Mouse (Mus musculus) intestine, embryonic 14.5 days (tissue): Measurements from ENCODE around the gene Ctsw. TPM values are rescaled to one million over a fixed set of nuclear protein-coding genes. Genes with fewer than 3 reads are reported as not detected.

ENCODE experiments used
- ATAC-seq: fragments of 200-750 bp; cut with Nextera tagmentation; replicated peaks from 2 replicates; pipeline ENCODE4 v1.8.0; 2017; ENCODE audit warnings: low read depth, moderate number of reproducible peaks, moderate TSS enrichment, moderate library complexity; ENCODE audit not compliant: low FRiP score, low TSS enrichment
- DNase-seq: peaks from one replicate; pipeline ENCODE4 v3.0.0-alpha.2; 2018; ENCODE audit warnings: low spot score
- H3K27ac ChIP-seq: fragments of 300-500 bp; sonication (generic); 2 replicates; pipeline ENCODE4 v1.5.1; 2014; ENCODE audit warnings: low read depth, mild to moderate bottlenecking, control low read depth
- H3K27me3 ChIP-seq: fragments of 300-500 bp; sonication (generic); replicated peaks from 2 replicates; pipeline ENCODE4 v1.6.1; 2014; ENCODE audit warnings: low read length, control low read depth; ENCODE audit not compliant: control insufficient read depth, insufficient read depth
- H3K36me3 ChIP-seq: fragments of 300-500 bp; sonication (generic); 2 replicates; pipeline ENCODE4 v1.6.1; 2014; ENCODE audit warnings: low read length, control low read depth; ENCODE audit not compliant: control insufficient read depth, insufficient read depth
- H3K4me1 ChIP-seq: fragments of 300-500 bp; sonication (generic); replicated peaks from 2 replicates; pipeline ENCODE4 v1.6.1; 2014; ENCODE audit warnings: low read length, control low read depth, mixed read lengths; ENCODE audit not compliant: control insufficient read depth, insufficient read depth
- H3K4me2 ChIP-seq: fragments of 300-500 bp; sonication (generic); 2 replicates; pipeline ENCODE4 v1.6.1; 2014; ENCODE audit warnings: low read length
- H3K4me3 ChIP-seq: fragments of 300-500 bp; sonication (generic); 2 replicates; pipeline ENCODE4 v1.5.1; 2014; ENCODE audit warnings: low read depth, low read length, control low read depth, mixed read lengths
- H3K9ac ChIP-seq: fragments of 300-500 bp; sonication (generic); 2 replicates; pipeline ENCODE4 v1.6.1; 2014; ENCODE audit warnings: mild to moderate bottlenecking, low read length
- H3K9me3 ChIP-seq: fragments of 300-500 bp; sonication (generic); 2 replicates; pipeline ENCODE4 v1.6.1; 2016; ENCODE audit warnings: low read length, control low read depth; ENCODE audit not compliant: control insufficient read depth
- WGBS: fragments of 180-500 bp; shearing (Covaris S2); extraction: QIAGEN DNeasy Blood & Tissue Kit; methylation state at CpG from one replicate; pipeline ENCODE4 v1.1.7; 2014; 5-methylcytosine and 5-hydroxymethylcytosine counted together
- polyA plus RNA-seq: library from polyadenylated mRNA; unstranded; fragments of >200 nt; fragmentation: Nextera tagmentation; extraction: Ambion mirVana; gene quantifications from 2 replicates; pipeline ENCODE4 v1.2.1, GENCODE M21; 2014

Gene Ctsw
- polyA plus RNA-seq, 1 experiment from 2014 or later = 1.6 TPM

DNA sequence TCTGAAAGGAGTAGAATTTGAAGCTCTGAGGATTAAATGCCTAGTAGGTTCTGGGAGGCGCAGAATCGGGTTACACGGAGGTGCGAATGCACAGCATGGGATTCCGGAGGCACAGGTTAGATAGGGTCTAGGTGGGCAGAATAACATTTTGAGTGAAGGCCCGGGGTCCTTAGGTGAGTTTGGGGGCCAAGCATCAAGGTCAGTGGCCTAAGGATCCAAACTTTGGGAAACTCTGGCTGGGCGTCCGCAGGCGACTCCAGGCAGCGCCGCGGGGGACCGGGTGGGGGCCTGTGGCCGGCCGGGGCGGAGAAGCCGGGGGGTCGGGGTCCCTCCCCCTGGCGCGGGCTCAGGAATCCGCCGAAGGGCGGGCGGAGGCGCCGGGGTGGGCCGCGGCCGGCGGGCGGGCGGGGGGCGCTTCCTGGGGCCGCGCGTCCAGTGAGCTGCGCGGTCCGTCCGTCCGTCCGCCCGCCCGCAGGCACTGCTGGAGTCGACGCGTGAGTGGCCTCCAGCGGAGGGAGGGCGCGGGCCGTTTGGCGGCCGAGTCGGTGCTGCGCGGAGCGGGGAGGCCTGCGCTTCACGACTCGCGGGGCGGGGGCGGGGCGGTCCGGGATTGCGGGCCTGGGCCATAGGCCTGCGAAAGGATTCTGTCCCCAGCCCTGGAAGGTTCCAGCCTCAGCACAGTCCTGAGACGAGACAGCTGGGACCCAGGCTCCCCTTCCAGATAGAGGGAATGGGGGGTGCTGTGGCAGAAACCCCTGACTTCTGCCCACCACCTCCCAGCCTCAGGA is 6.2 kb upstream of the Ctsw start:
- H3K9ac ChIP-seq = peak overlapping the region; percentile 72
- peak overlapping the region; percentile 66 for H3K4me3 ChIP-seq
- DNase-seq (peak; percentile 73), ATAC-seq (peak; percentile 67)
- peak overlapping the region; percentile 76 for H3K4me2 ChIP-seq
- H3K9me3 ChIP-seq = no peaks in the 10 kb centered on the region
- WGBS = 2% methylated on average over 50 of the region's 68 CpGs
- no peaks in the 10 kb centered on the region for H3K27me3 ChIP-seq
- 0 out of 2 replicates have a peak, but pooled peaks cover 9% of the 10 kb centered on the region for H3K4me1 ChIP-seq
- peaks cover 26% of the 10 kb centered on the region for H3K36me3 ChIP-seq
- peak overlapping the region; percentile 90 for H3K27ac ChIP-seq

DNA sequence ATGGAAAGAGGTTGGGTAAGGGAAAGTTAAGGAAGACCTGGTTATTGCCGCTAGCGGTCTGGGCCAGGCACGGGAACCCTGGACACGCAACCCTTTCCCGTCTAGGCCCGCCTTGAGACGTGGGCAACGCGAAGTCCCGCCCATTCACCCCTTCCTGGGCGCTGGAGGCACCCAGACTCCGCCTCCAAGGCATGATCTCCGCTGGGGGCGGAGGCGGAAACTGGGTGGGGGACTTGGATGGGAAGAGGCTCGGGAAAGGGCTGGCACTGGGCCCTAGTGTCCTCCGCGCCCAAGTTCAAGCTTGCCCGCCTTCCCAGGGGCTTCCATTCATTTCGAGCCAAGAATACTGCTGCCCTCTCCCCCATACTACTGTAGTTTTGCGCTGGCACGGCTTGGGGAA is 5.4 kb upstream of the Ctsw start, which contains the start of gene Efemp2:
Gene Efemp2, plus strand, starts transcription at position 235 of the 400 bp plus-strand sequence.
- peaks cover 18% of the 10 kb centered on the region for H3K36me3 ChIP-seq
- peak within 1 kb of the TSS; percentile 76 for H3K4me2 ChIP-seq
- peak; percentile 83 for DNase-seq
- WGBS = under 1% methylated on average over 22 of the region's 22 CpGs
- peak within 1 kb of the TSS; percentile 72 for H3K9ac ChIP-seq
- H3K27me3 ChIP-seq = no peaks in the 10 kb centered on the region
- H3K4me3 ChIP-seq = peak within 1 kb of the TSS; percentile 66
- ATAC-seq = peak; percentile 61
- peak within 1 kb of the TSS; percentile 90 for H3K27ac ChIP-seq
- 0 out of 2 replicates have a peak, but pooled peaks cover 9% of the 10 kb centered on the region for H3K4me1 ChIP-seq
- H3K9me3 ChIP-seq = no peaks in the 10 kb centered on the region

DNA sequence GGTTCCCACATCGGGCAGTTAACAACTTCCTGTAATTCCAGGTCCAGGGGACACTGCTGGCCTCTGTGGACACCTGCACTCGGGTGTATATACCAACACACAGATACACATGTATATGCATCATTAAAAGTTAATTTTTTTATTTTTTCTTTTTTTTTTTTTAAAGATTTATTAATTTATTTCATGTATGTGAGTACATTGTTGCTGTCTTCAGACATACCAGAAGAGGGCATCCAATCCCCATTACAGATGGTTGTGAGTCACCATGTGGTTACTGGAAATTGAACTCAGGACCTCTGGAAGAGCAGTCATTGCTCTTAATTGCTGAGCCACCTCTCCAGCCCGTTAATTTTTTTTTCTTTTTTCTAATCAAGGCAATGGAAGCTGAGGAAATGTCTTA is 4.5 kb upstream of the Ctsw start:
- Histone ChIP-seq H3K27me3 (no peaks in the 10 kb centered on the region), H3K4me3 (no peak overlapping the region), H3K27ac (no peak overlapping the region), H3K36me3 (peaks cover 13% of the 10 kb centered on the region), H3K4me2 (no peak overlapping the region), H3K9ac (no peak overlapping the region), H3K9me3 (no peaks in the 10 kb centered on the region), H3K4me1 (0 out of 2 replicates have a peak, but pooled peaks cover 9% of the 10 kb centered on the region)
- 69% methylated on average over 3 of the region's 3 CpGs for WGBS
- DNase-seq = no peak
- no peak for ATAC-seq

DNA sequence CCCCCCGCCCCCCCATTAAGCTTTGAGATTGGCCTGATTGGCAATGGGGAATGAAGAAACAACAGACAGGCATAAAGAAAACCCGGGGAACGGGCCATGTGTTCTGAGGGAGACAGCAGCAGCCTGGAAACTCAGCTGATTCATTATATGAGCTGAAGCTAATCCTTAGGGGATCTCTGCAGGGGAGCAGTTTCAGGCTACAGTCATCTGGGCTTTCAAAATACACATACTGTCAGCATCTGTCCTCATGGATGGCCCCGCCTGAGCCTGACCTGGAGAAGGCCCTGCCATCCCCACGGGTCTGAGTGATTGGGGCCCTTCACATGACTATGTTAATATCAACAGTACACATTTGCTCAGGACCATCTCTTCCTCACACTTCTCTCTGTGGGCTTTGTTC is 3.5 kb upstream of the Ctsw start:
- WGBS = 58% methylated on average over 5 of the region's 5 CpGs
- H3K9ac ChIP-seq = no peak overlapping the region
- no peak for DNase-seq

DNA sequence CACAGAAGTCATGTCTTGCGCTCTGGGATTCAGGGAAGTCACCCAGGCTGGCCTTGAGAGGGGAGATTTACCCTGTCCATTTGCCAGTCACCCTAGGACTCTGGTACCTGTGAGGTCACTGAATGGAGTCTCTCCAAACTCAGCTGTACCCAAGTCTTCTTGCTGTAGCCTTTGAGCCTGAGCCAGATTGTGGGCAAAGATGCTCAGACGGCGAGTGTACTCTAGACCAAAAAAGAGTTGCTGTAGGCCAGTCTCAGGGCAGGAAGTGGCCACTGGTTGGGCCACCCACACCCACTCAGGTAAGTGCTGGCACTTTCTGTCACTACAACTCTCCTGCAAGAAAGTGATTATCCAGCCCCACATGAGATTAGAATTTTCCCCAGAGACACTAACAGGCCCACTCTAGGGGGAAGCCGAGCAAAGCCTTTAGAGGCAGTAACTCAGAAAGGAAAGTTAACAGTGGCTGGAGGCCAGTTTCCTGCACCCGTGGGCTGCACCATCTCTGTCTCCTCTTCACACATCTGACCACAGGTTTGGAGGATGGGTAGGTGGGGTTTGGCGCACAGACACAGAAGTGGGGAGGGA is 1.3 kb downstream of the Ctsw start:
- no peak overlapping the region for H3K4me3 ChIP-seq
- peaks cover 9% of the 10 kb centered on the region for H3K4me1 ChIP-seq
- no peak overlapping the region for H3K9ac ChIP-seq
- no peak overlapping the region for H3K4me2 ChIP-seq
- no peak for ATAC-seq
- H3K27me3 ChIP-seq = no peaks in the 10 kb centered on the region
- no peak for DNase-seq
- no peak overlapping the region for H3K27ac ChIP-seq
- H3K9me3 ChIP-seq = no peaks in the 10 kb centered on the region
- 88% methylated on average over 6 of the region's 6 CpGs for WGBS
- peaks cover 57% of the 10 kb centered on the region for H3K36me3 ChIP-seq

More for the DNA sequence above, 3.5 kb upstream of the Ctsw start:
- H3K27ac ChIP-seq = no peak overlapping the region
- no peaks in the 10 kb centered on the region for H3K27me3 ChIP-seq
- H3K9me3 ChIP-seq = no peaks in the 10 kb centered on the region
- H3K4me2 ChIP-seq = no peak overlapping the region
- H3K4me3 ChIP-seq = no peak overlapping the region
- H3K36me3 ChIP-seq = peaks cover 13% of the 10 kb centered on the region
- 0 out of 2 replicates have a peak, but pooled peaks cover 9% of the 10 kb centered on the region for H3K4me1 ChIP-seq
- no peak for ATAC-seq

DNA sequence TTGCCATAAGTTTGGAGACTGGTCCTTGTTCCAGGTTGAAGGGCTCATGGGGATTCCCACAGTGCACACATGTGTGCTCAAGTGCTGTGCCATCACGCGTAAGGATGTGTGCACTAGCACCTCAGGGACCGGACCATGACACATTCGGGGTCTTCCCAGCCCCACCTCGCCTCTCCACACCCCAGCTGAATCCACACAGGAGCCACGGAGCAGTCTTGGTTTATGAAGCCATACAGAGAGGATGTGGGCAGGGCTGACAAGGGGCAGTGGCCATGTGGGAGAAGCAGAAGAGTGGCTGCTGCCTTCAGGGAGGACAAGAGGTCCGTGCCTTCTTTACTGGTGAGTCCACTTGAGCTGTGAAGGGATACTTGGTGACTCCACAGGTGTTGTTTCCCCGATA is 3.3 kb downstream of the Ctsw start:
- no peak overlapping the region for H3K27ac ChIP-seq
- no peaks in the 10 kb centered on the region for H3K9me3 ChIP-seq
- H3K4me2 ChIP-seq = no peak overlapping the region
- H3K4me3 ChIP-seq = no peak overlapping the region
- H3K9ac ChIP-seq = no peak overlapping the region
- H3K4me1 ChIP-seq = peaks cover 20% of the 10 kb centered on the region
- H3K36me3 ChIP-seq = peaks cover 57% of the 10 kb centered on the region
- WGBS = 95% methylated on average over 8 of the region's 8 CpGs
- no peaks in the 10 kb centered on the region for H3K27me3 ChIP-seq
- DNase-seq = no peak
- ATAC-seq = no peak

DNA sequence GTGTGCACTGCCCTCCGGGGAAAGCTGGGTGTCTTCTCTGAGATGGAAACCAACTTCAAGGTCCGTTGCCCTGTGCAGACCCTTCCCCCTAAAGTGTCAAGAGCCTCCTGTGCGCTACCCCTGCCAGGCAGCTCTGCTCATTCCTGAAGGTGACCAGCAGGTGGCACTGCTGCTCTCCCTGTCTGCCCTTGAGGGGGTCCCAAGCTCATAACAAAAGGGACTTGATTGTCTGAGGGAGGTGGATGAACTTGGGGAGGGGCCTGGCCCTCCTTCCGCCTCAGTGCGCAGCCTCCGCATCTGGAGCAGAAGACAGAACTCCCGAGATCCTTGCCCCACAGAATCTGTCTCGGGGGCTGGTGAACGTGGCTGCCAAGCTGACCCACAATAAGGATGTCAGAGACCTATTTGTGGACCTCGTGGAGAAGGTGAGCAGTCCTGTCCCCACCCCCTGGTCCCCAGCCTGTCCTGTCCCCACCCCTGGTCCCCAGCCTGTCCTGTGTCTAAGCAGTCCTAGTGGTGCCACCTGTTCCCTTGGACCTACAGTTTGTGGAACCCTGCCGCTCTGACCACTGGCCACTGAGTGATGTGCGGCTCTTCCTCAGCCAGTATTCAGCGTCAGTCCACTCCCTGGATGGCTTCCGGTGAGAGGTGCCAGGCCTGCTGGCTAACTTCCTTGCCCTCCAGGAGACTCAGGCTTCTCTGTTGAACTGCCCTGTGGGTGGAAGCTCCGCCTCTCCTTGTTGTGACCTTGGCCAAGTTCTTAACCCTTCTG is 4.3 kb downstream of the Ctsw start:
- Histone ChIP-seq H3K4me3 (peak overlapping the region; percentile 10), H3K9ac (peak overlapping the region; percentile 12), H3K9me3 (no peaks in the 10 kb centered on the region), H3K27me3 (no peaks in the 10 kb centered on the region), H3K4me2 (peak overlapping the region; percentile 42), H3K36me3 (peaks cover 57% of the 10 kb centered on the region), H3K4me1 (peaks cover 20% of the 10 kb centered on the region), H3K27ac (no peak overlapping the region)
- ATAC-seq = peak; percentile 21; the same call in 1 of the 2 replicates
- 35% methylated on average over 15 of the region's 15 CpGs for WGBS
- peak; percentile 83 for DNase-seq

DNA sequence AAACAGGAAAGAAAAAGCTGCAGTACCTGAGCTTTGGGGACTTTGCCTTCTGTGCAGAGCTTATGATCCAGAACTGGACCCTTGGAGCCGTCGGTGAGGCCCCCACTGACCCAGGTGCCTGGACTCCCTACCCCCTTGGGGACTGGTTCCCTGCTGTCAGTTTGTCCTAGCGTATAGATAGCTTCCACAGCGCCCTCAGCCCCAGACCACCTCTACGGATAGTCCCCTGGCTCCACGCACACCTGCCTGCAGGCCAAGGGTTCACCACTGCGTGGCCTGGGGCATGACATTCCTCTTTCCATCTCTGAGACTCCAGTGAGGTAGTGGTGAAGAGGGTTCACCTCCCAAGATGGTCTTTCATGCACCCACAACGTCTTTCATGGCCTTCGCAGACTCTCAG is 5.1 kb downstream of the Ctsw start:
- peaks cover 57% of the 10 kb centered on the region for H3K36me3 ChIP-seq
- DNase-seq = no peak
- 87% methylated on average over 9 of the region's 9 CpGs for WGBS

More for the DNA sequence above, 5.1 kb downstream of the Ctsw start:
- H3K27ac ChIP-seq = no peak overlapping the region
- no peak overlapping the region for H3K9ac ChIP-seq
- no peaks in the 10 kb centered on the region for H3K27me3 ChIP-seq
- H3K4me2 ChIP-seq = no peak overlapping the region
- no peak overlapping the region for H3K4me3 ChIP-seq
- peaks cover 20% of the 10 kb centered on the region for H3K4me1 ChIP-seq
- no peaks in the 10 kb centered on the region for H3K9me3 ChIP-seq
- ATAC-seq = no peak
